Mouse (Mus musculus) thymus, adult 2 months (tissue): Measurements from ENCODE around the gene Mecom.

ENCODE experiments used
- CTCF ChIP-seq: fragments of 200-500 bp; IDR thresholded peaks from 2 replicates; pipeline ENCODE4 v1.5.1; 2012; ENCODE audit warnings: mild to moderate bottlenecking, control low read depth, low read length, moderate library complexity, borderline replicate concordance; ENCODE audit not compliant: control insufficient read depth, poor library complexity, insufficient read depth; ENCODE audit errors: extremely low read depth
- POLR2A ChIP-seq: fragments of 200-500 bp; IDR thresholded peaks from 2 replicates; pipeline ENCODE4 v1.6.1; 2012; ENCODE audit warnings: mild to moderate bottlenecking, low read length, control low read depth, moderate library complexity; ENCODE audit not compliant: control insufficient read depth, poor library complexity, insufficient read depth; ENCODE audit errors: extremely low read depth

GRCm38 (mm10) chr3:30160961-30161670, 386.7 kb downstream of the Mecom start:
- TF ChIP-seq CTCF = no peak
- TF ChIP-seq POLR2A = no peak
